Mouse (Mus musculus): Measurements from ENCODE around the gene Lrrc4. TPM values are rescaled to one million over a fixed set of nuclear protein-coding genes. Genes with fewer than 3 reads are reported as not detected.

The Lrrc4 gene
- polyA plus RNA-seq, 1 experiment: 0.06 TPM

DNA sequence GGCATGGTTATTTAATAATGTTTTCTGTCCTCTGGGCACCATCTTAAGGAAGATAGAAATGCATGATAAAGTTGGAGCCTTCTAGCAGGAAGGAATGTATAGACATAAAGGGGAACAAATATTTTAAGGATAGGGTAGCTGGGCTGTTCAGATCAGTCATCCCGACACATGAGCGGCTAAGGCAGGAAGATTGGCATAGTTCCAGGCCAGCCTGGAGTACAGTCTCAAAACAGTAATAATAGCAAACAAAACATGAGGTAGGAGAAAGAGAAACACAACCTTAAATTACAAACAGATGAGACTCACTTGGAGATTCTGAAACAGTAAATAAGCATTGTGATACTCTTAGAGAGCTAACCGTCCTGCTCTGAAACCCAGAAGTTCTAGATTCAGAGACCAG is 80.4 kb downstream of the Lrrc4 start:
- TF ChIP-seq FLI1 (IDR thresholded peaks at IDR 0.05; ENCODE audit: low read length) (no peak), GATA1 (IDR thresholded peaks at IDR 0.05; ENCODE audit: borderline replicate concordance, low read length) (no peak)
- Histone ChIP-seq H3K36me3 (replicated peaks; ENCODE audit: low read length) (peaks cover 96% of the 10 kb centered on the region), H3K4me3 (replicated peaks) (no peak overlapping the region), H3K4me1 (peaks cover 20% of the 10 kb centered on the region), H3K27me3 (replicated peaks) (no peaks in the 10 kb centered on the region), H3K9me3 (no peaks in the 10 kb centered on the region)

DNA sequence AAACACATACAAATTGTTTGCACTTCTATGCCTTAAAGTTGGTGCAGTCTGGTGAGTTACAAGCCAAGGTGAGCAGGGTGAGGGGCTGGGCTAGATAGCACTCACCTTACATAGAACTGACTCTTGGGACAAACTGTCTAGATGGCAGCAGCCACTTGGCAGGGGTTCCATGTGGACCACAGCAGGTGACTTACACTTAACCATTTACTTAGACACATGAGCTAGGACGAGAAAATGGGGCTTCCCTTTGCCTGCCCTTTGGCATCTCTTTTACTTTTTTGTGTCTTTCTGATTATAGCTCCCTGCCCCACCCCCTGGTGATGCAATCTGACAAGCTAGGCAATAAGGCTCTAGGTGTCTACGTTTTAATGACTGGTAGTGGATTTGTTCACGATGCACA is 82.3 kb downstream of the Lrrc4 start:
- no peak overlapping the region for H3K4me3 ChIP-seq (replicated peaks)
- no peaks in the 10 kb centered on the region for H3K27me3 ChIP-seq (replicated peaks)
- H3K36me3 ChIP-seq (replicated peaks; ENCODE audit: low read length): peaks cover 97% of the 10 kb centered on the region
- no peaks in the 10 kb centered on the region for H3K9me3 ChIP-seq
- peaks cover 31% of the 10 kb centered on the region for H3K4me1 ChIP-seq
- no peak for TF ChIP-seq FLI1 (IDR thresholded peaks at IDR 0.05; ENCODE audit: low read length)
- TF ChIP-seq GATA1 (IDR thresholded peaks at IDR 0.05; ENCODE audit: borderline replicate concordance, low read length): no peak

DNA sequence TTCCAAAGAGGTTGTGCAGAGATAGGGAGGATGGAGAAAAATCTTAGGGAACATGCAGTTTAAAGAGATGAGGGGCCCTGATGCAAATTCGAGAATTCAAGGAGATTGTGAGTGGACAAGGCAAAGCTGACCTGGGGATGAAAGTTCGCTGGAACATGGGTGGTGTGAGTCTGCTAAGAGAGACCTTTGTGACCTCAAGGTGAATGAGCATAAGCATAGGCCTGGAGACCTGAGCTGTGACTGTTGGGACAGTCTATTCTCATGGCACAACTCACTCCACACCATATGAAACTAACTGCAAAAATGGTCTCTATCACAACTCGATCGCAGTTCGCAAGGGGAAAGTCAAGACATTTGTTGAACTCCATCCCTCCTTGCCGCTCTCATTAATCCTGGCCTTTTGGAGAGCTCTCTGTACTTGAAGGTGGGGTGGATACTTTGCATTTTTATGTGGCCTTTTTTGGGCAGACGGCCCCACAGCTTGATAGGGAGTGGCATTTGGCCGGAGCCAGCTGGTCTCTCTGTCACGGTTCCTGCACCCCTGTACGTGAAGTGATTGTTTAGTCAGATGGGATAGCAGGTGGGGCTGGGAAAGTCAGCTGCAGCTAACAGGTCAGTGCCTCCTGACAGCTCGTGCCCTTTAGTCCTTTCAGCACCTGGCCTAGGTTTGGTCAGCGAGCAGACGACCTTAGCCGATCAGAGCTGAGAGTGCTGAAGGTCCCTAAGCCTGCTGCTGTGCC is 83.4 kb downstream of the Lrrc4 start:
- Histone ChIP-seq H3K9me3 (no peaks in the 10 kb centered on the region), H3K27me3 (replicated peaks) (no peaks in the 10 kb centered on the region), H3K36me3 (replicated peaks; ENCODE audit: low read length) (peaks cover 97% of the 10 kb centered on the region), H3K4me1 (peaks cover 30% of the 10 kb centered on the region), H3K4me3 (replicated peaks) (no peak overlapping the region)
- TF ChIP-seq GATA1 (IDR thresholded peaks at IDR 0.05; ENCODE audit: borderline replicate concordance, low read length) (no peak), FLI1 (IDR thresholded peaks at IDR 0.05; ENCODE audit: low read length) (no peak)

DNA sequence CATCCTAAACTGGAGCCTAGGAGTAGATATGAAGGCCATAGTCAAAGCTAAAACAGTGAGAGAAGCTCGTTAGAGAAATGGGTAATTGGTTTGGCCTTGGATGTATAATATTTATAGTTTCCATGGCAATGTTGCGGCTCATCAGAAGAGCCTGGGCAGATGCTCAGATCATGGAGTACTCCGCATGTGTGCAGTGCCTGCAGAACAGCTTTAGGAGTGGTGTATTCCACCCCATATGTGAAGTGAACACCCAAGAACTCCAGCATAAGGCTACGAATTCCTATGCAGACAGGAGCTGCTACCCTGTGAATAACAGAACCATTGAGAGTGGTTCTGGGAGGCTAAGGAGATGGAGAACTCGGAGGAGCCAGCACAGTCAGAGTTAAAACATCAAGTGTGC is 84.5 kb downstream of the Lrrc4 start:
- H3K4me1 ChIP-seq: peaks cover 31% of the 10 kb centered on the region
- H3K4me3 ChIP-seq (replicated peaks): no peak overlapping the region
- H3K27me3 ChIP-seq (replicated peaks): no peaks in the 10 kb centered on the region
- no peaks in the 10 kb centered on the region for H3K9me3 ChIP-seq
- TF ChIP-seq GATA1 (IDR thresholded peaks at IDR 0.05; ENCODE audit: borderline replicate concordance, low read length): no peak
- TF ChIP-seq FLI1 (IDR thresholded peaks at IDR 0.05; ENCODE audit: low read length): no peak
- H3K36me3 ChIP-seq (replicated peaks; ENCODE audit: low read length): peaks cover 91% of the 10 kb centered on the region

DNA sequence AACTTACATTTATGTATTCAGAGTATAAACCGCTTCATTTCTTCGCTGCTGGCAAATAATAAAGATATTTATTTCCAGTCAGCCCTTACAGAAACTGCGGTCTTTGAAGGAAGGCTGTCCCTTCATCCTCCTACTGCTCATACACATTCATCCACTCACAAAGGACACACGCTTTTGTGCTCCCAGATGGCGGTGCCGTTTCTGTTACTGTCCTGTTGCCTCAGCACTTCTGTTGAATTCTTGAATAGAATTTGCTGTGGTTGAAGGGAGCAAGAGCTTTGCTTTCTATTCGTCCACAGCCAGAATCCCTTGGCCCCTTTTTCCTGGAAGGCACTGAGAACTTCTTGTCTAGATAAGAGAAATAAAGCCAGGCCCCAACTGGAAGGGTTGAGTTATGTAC is 85.7 kb downstream of the Lrrc4 start:
- H3K36me3 ChIP-seq (replicated peaks; ENCODE audit: low read length): peaks cover 86% of the 10 kb centered on the region
- no peaks in the 10 kb centered on the region for H3K27me3 ChIP-seq (replicated peaks)
- TF ChIP-seq GATA1 (IDR thresholded peaks at IDR 0.05; ENCODE audit: borderline replicate concordance, low read length) (no peak), FLI1 (IDR thresholded peaks at IDR 0.05; ENCODE audit: low read length) (no peak)
- no peak overlapping the region for H3K4me3 ChIP-seq (replicated peaks)
- peaks cover 31% of the 10 kb centered on the region for H3K4me1 ChIP-seq
- no peaks in the 10 kb centered on the region for H3K9me3 ChIP-seq

DNA sequence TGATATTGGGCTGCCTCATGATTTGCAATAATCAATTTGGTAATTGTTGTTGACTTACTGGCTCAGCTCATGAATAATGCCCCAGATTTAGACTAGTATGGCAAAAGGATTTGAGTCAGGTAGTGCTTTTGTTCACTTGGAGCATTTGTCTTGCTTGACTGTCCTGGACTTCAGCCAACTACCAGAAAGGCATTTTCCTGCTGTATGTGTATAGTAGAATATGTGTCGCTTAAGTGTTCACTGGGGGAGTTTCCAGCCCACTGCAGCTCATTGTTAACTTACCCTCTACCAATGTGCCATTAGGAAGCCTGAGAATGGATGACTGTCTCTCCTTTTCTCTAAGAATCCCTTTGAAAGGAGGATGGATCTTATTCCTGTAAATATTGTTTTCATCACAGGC is 88.0 kb downstream of the Lrrc4 start:
- Histone ChIP-seq H3K27me3 (replicated peaks) (no peaks in the 10 kb centered on the region), H3K36me3 (replicated peaks; ENCODE audit: low read length) (peaks cover 78% of the 10 kb centered on the region), H3K4me1 (peaks cover 39% of the 10 kb centered on the region), H3K9me3 (no peaks in the 10 kb centered on the region), H3K4me3 (replicated peaks) (no peak overlapping the region)
- TF ChIP-seq GATA1 (IDR thresholded peaks at IDR 0.05; ENCODE audit: borderline replicate concordance, low read length): no peak
- TF ChIP-seq FLI1 (IDR thresholded peaks at IDR 0.05; ENCODE audit: low read length): no peak

DNA sequence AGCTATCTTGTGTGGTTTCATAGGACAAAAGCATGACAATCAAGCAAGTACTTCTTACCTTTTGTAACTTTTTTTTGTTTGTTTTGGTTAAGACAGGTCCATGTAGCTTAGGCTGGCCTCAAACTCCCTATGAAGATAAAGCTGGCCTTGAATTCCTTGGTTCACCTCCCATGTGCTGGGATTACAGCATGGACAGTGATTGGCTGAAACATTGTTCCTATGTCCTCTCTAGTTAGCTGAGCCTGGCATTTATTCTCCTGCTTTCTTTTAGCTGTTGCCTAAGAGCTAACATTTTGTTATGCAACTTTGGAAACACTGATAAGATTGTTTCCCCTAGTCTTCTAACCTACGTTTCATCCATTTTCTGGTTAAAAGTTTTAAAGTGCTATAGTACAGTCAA is 93.9 kb downstream of the Lrrc4 start:
- peaks cover 29% of the 10 kb centered on the region for H3K36me3 ChIP-seq (replicated peaks; ENCODE audit: low read length)
- H3K4me1 ChIP-seq: peaks cover 14% of the 10 kb centered on the region
- H3K9me3 ChIP-seq: no peaks in the 10 kb centered on the region

DNA sequence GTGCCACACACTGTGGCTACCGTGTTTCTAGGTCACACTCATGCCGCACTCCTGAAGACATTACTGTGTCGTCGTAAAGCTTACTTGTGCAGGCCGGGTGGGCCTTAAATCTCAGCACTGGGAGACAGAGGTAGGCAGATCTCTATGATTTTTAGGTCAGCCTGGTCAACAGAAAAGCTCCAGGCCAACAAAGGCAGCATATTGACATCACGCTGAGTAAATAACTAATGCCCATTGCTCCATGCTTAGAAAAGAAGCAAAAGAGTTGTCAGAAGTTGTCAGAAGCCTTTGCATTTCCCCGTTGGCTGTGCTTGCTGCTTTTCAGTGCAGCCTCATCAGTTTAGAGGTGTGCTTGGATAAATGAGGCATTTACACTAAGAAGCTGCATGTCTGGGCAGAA is 94.9 kb downstream of the Lrrc4 start:
- no peaks in the 10 kb centered on the region for H3K27me3 ChIP-seq (replicated peaks)
- H3K36me3 ChIP-seq (replicated peaks; ENCODE audit: low read length): peaks cover 32% of the 10 kb centered on the region
- no peaks in the 10 kb centered on the region for H3K9me3 ChIP-seq
- peaks cover 17% of the 10 kb centered on the region for H3K4me1 ChIP-seq
- TF ChIP-seq FLI1 (IDR thresholded peaks at IDR 0.05; ENCODE audit: low read length) (no peak), GATA1 (IDR thresholded peaks at IDR 0.05; ENCODE audit: borderline replicate concordance, low read length) (no peak)
- no peak overlapping the region for H3K4me3 ChIP-seq (replicated peaks)

More for the DNA sequence above, 93.9 kb downstream of the Lrrc4 start:
- no peak for TF ChIP-seq FLI1 (IDR thresholded peaks at IDR 0.05; ENCODE audit: low read length)
- H3K4me3 ChIP-seq (replicated peaks): no peak overlapping the region
- H3K27me3 ChIP-seq (replicated peaks): no peaks in the 10 kb centered on the region

DNA sequence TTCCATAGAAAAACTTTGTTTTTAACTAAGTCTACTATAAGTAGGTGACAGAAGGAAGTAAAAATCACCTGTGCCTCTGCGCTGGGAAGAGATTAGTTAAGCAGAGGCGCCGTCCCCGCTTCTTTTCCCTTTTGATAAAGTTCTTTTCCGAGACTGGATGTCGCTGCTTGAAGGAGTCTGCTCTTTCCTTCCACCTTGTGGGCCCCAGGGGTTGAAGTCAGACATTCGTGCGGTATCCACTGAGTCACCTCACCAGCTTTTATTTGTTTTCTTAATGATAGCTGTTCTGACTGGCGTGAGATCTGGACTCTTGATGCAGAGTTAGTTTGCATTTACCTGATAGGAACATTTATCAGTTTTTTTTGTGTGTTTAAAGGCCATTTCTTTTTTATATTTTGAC is 96.4 kb downstream of the Lrrc4 start:
- no peaks in the 10 kb centered on the region for H3K27me3 ChIP-seq (replicated peaks)
- peaks cover 19% of the 10 kb centered on the region for H3K4me1 ChIP-seq
- peaks cover 37% of the 10 kb centered on the region for H3K36me3 ChIP-seq (replicated peaks; ENCODE audit: low read length)
- TF ChIP-seq GATA1 (IDR thresholded peaks at IDR 0.05; ENCODE audit: borderline replicate concordance, low read length): no peak
- TF ChIP-seq FLI1 (IDR thresholded peaks at IDR 0.05; ENCODE audit: low read length): no peak
- no peak overlapping the region for H3K4me3 ChIP-seq (replicated peaks)
- no peaks in the 10 kb centered on the region for H3K9me3 ChIP-seq

DNA sequence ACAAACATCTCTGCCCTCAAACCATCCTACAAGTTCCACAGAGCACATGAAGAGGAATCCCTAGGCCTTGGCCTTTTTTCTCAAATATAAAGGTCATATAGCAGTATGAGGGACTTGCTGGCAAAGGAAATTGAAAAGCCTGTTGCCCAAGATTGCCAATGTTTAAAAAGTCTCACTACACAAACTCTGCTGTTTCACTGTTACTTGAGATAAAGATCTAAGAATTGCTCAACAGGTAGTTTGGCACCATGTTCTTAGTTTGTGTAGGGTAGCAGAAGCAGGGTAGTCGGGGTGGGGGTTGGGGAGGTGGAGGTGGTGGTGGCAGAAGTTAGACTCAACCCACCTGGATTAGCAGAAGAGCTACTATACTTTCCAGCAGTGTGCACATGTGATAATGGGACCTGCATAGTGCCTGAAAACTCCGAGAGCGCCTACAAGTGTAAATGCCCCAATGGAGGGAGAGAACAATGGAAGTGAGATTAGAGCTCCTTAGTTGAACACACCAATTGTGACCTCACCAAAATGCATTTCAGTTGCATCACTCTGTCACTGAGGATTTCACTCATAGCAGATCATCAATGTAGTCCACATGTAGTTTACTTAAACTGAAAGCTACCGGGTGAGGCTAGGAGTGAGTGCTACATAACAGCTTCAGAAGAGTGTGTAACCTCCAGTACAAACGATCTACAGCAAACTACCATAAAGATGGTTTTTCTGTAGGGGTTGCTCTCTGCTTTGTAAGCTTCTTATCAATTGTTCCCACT is 97.5 kb downstream of the Lrrc4 start:
- Histone ChIP-seq H3K4me3 (replicated peaks) (no peak overlapping the region), H3K4me1 (peaks cover 26% of the 10 kb centered on the region), H3K27me3 (replicated peaks) (no peaks in the 10 kb centered on the region), H3K9me3 (no peaks in the 10 kb centered on the region), H3K36me3 (replicated peaks; ENCODE audit: low read length) (peaks cover 30% of the 10 kb centered on the region)
- no peak for TF ChIP-seq FLI1 (IDR thresholded peaks at IDR 0.05; ENCODE audit: low read length)
- TF ChIP-seq GATA1 (IDR thresholded peaks at IDR 0.05; ENCODE audit: borderline replicate concordance, low read length): no peak
